Mouse (Mus musculus) heart, adult 2 months (tissue): ENCODE data around the gene Ptpn12.

ENCODE experiments used
- CTCF ChIP-seq: fragments of 200-600 bp; IDR thresholded peaks from 2 replicates; pipeline ENCODE4 v1.8.1; 2022; ENCODE audit warnings: antibody characterized with exemption, mild to moderate bottlenecking, moderate library complexity
- POLR2A ChIP-seq: fragments of 200-500 bp; IDR thresholded peaks from 2 replicates; pipeline ENCODE4 v1.6.1; 2011; ENCODE audit warnings: mild to moderate bottlenecking, low read depth, low read length, control low read depth; ENCODE audit not compliant: insufficient read depth

- TF ChIP-seq CTCF = no peak
- TF ChIP-seq POLR2A = no peak
These were observed 87.2 kb downstream of the Ptpn12 start for GRCm38 (mm10) chr5:20968493-20968892.
